In genomic region chr7:141356971-141357370, GRCm38 (mm10) we compare ENCODE assay signal across 21 mouse cellular contexts. TPM values are rescaled to one million over a fixed set of nuclear protein-coding genes. Genes with fewer than 3 reads are reported as not detected.
DNase-seq lines count a peak whose midpoint lies in the region; TF ChIP-seq lines count a peak whose summit lies in the region.
"Had no signal": no experiment of that assay in that cellular context is flagged by ENCODE, and none has a peak within 500 bp of the region (broad histone marks: within the 10 kb centered on the region; RNA-seq: fewer than 3 reads in every experiment).

No protein-coding gene starts in this region.

- TF ChIP-seq RAD21 in MEL (IDR thresholded peaks at IDR 0.05; ENCODE audit: low read depth, low read length), result no peak

- H3K9me3 ChIP-seq in MEL (replicated peaks; ENCODE audit: insufficient read depth, low read length), result no peaks in the 10 kb centered on the region
- no peaks in the 10 kb centered on the region for H3K9me3 ChIP-seq in embryonic facial prominence, embryonic 10.5 days
- H3K9me3 ChIP-seq: embryonic facial prominence, embryonic 15.5 days; heart, embryonic 13.5 days; liver, embryonic 15.5 days; megakaryocyte, embryonic 14.5 days; neural tube, embryonic 13.5 days had no signal

- H3K9ac ChIP-seq in MEL (ENCODE audit: control insufficient read depth, low read depth, low read length, poor library complexity, severe bottlenecking), result 0 out of 2 replicates have a peak overlapping the region, but pooled peaks have one; percentile 3
- H3K9ac ChIP-seq: embryonic facial prominence, embryonic 15.5 days; forebrain, postnatal 0 days; heart, embryonic 13.5 days; hindbrain, embryonic 14.5 days; liver, embryonic 15.5 days; neural tube, embryonic 13.5 days had no signal

- WGBS in cerebellum, adult 2 months, result 30% methylated on average over 14 of the region's 14 CpGs
- WGBS in embryonic facial prominence, embryonic 10.5 days, result 78% methylated on average over 14 of the region's 14 CpGs

- peak; percentile 41 for DNase-seq in cerebellum, adult 11-12 months
- no peak for DNase-seq in cerebellum, adult 2 months
- peak; percentile 50 for DNase-seq in layer of hippocampus, adult 11-12 months (ENCODE audit: low spot score)
- no peak for DNase-seq in layer of hippocampus, adult 9-10 months (ENCODE audit: low spot score)
- peak; percentile 61 for DNase-seq in MEL (ENCODE audit: low read depth, low spot score)
- peak; percentile 20 for DNase-seq in layer of hippocampus, postnatal 25 days (ENCODE audit: extremely low spot score in 1 of 2, low spot score in 1 of 2)
- no peak for DNase-seq in thymus, postnatal 25 days
- DNase-seq in embryonic facial prominence, embryonic 10.5 days (ENCODE audit: low spot score), result no peak
- DNase-seq: adrenal gland, postnatal 25 days; embryo, embryonic 11 days; forebrain, postnatal 0 days; gastrocnemius, adult 2 months; heart, postnatal 36 days; midbrain, embryonic 14.5 days; thymus, postnatal 14 days had no signal

- peaks cover 25% of the 10 kb centered on the region for H3K4me1 ChIP-seq in cerebellum, adult 2 months (ENCODE audit: control insufficient read depth, insufficient read depth, low read length)
- peaks cover 0 to 9% of the 10 kb centered on the region in 2 experiments; a peak in 3 of 4 replicates for H3K4me1 ChIP-seq in MEL (ENCODE audit: control insufficient read depth in 1 of 2, insufficient read depth in 2 of 2, low read length in 2 of 2)
- H3K4me1 ChIP-seq in embryonic facial prominence, embryonic 10.5 days, result peaks cover 19% of the 10 kb centered on the region; the same call in 1 of the 2 replicates
- H3K4me1 ChIP-seq: heart, embryonic 13.5 days had no signal

- H3K79me2 ChIP-seq in MEL (ENCODE audit: control insufficient read depth, insufficient read depth, low read length, poor library complexity), result no peaks in the 10 kb centered on the region

- no peaks in the 10 kb centered on the region for H3K36me3 ChIP-seq in MEL (ENCODE audit: control insufficient read depth in 1 of 2, insufficient read depth in 2 of 2, low read length in 2 of 2)
- no peaks in the 10 kb centered on the region for H3K36me3 ChIP-seq in embryonic facial prominence, embryonic 10.5 days (replicated peaks)
- H3K36me3 ChIP-seq: embryonic facial prominence, embryonic 15.5 days; heart, embryonic 13.5 days; neural tube, embryonic 13.5 days had no signal

- no peak overlapping the region for H3K4me3 ChIP-seq in cerebellum, adult 2 months (replicated peaks; ENCODE audit: insufficient read depth, low read depth, low read length)
- 0 out of 4 replicates have a peak overlapping the region, but pooled peaks have one; percentile 10 to 15 for H3K4me3 ChIP-seq in MEL (ENCODE audit: control insufficient read depth in 1 of 2, insufficient read depth in 1 of 2, low read depth in 2 of 2, low read length in 2 of 2)
- no peak overlapping the region for H3K4me3 ChIP-seq in embryonic facial prominence, embryonic 10.5 days
- H3K4me3 ChIP-seq: embryonic facial prominence, embryonic 15.5 days; gastrocnemius, adult 2 months; heart, embryonic 13.5 days; liver, embryonic 15.5 days; megakaryocyte, embryonic 14.5 days; neural tube, embryonic 13.5 days had no signal

- no peak for TF ChIP-seq CTCF in cerebellum, adult 2 months (IDR thresholded peaks at IDR 0.05; ENCODE audit: borderline replicate concordance, insufficient read depth, low read depth, low read length)
- no peak for TF ChIP-seq CTCF in MEL (IDR thresholded peaks at IDR 0.05 in 2 of 3, conservative IDR thresholded peaks at IDR 0.05 in 1 of 3; ENCODE audit: control insufficient read depth in 1 of 3, insufficient read depth in 1 of 3, low read depth in 2 of 3, low read length in 3 of 3, poor library complexity in 1 of 3, severe bottlenecking in 1 of 3)

- no peak for TF ChIP-seq POLR2A in cerebellum, adult 2 months (IDR thresholded peaks at IDR 0.05; ENCODE audit: borderline replicate concordance, insufficient read depth, low read length)
- TF ChIP-seq POLR2A in MEL (IDR thresholded peaks at IDR 0.05; ENCODE audit: control insufficient read depth in 1 of 2, insufficient read depth in 1 of 2, low read depth in 1 of 2, low read length in 2 of 2, poor library complexity in 1 of 2), result no peak

- no peak overlapping the region for H3K27ac ChIP-seq in cerebellum, adult 2 months (ENCODE audit: insufficient read depth, low read length)
- no peak overlapping the region for H3K27ac ChIP-seq in MEL (ENCODE audit: control insufficient read depth, low read depth, low read length)
- no peak overlapping the region for H3K27ac ChIP-seq in embryonic facial prominence, embryonic 10.5 days (replicated peaks)
- H3K27ac ChIP-seq: embryonic facial prominence, embryonic 15.5 days; gastrocnemius, adult 2 months; heart, embryonic 13.5 days; hindbrain, embryonic 14.5 days; liver, embryonic 15.5 days; neural tube, embryonic 13.5 days had no signal

- TF ChIP-seq EP300 in MEL (IDR thresholded peaks at IDR 0.05; ENCODE audit: low read depth in 1 of 2, low read length in 2 of 2), result no peak

- no peaks in the 10 kb centered on the region for H3K27me3 ChIP-seq in cerebellum, adult 2 months (ENCODE audit: control insufficient read depth, insufficient read depth, low read length)
- H3K27me3 ChIP-seq in MEL (ENCODE audit: control insufficient read depth in 1 of 2, insufficient read depth in 2 of 2, low read length in 2 of 2), result peaks cover 4 to 15% of the 10 kb centered on the region in 2 experiments; a peak in 3 of 4 replicates
- peaks cover 39% of the 10 kb centered on the region for H3K27me3 ChIP-seq in embryonic facial prominence, embryonic 10.5 days (replicated peaks; ENCODE audit: low read depth, poor library complexity, severe bottlenecking)

TF ChIP-seq in MEL, 35 proteins besides CTCF, POLR2A, EP300 and RAD21:
- TF ChIP-seq POLR2AphosphoS2 (IDR thresholded peaks at IDR 0.05; ENCODE audit: low read length) (no peak), CHD1 (IDR thresholded peaks at IDR 0.05; ENCODE audit: low read depth, low read length) (no peak), UBTF (IDR thresholded peaks at IDR 0.05; ENCODE audit: borderline replicate concordance, insufficient read depth, low read depth, low read length) (no peak), MXI1 (IDR thresholded peaks at IDR 0.05; ENCODE audit: low read depth, low read length) (peak; percentile 44; the same call in 1 of the 2 replicates), KAT2A (conservative IDR thresholded peaks at IDR 0.05; ENCODE audit: low read depth, low read length) (no peak), SMC3 (IDR thresholded peaks at IDR 0.05; ENCODE audit: low read depth, low read length) (no peak), BHLHE40 (IDR thresholded peaks at IDR 0.05; ENCODE audit: borderline replicate concordance, low read depth, low read length) (no peak), SIN3A (IDR thresholded peaks at IDR 0.05; ENCODE audit: low read length) (peak; percentile 42; the same call in 1 of the 2 replicates), MYB (IDR thresholded peaks at IDR 0.05; ENCODE audit: low read depth, low read length) (no peak), MEF2A (IDR thresholded peaks at IDR 0.05; ENCODE audit: extremely low read depth, insufficient replicate concordance, low read depth, low read length, poor library complexity, severe bottlenecking) (no peak), MAZ (IDR thresholded peaks at IDR 0.05; ENCODE audit: low read depth, low read length) (no peak), MAX (IDR thresholded peaks at IDR 0.05; ENCODE audit: low read length) (0 out of 2 replicates have a peak, but pooled peaks have one; percentile 41)

RNA-seq across cellular contexts. Expression of gene Eps8l2, which starts 18.3 kb away (rescaled TPM):
- 77.3 and 90.4 TPM in 2 replicates for polyA plus RNA-seq in cerebellum, adult 2 months (2012; rRNA removed)
- total RNA-seq in MEL (2012; rRNA removed), result 0.46 TPM in 1 of 2 replicates, not detected in the other
- under 1 TPM in 1 of 2 experiments, not detected in 1; 0.10 TPM for polyA plus RNA-seq in MEL (2012; ENCODE audit: insufficient read depth in 1 of 2, insufficient read length in 2 of 2, low read depth in 1 of 2, low replicate concordance in 2 of 2, missing spikeins in 1 of 2)
- total RNA-seq in layer of hippocampus, postnatal 25 days (2021), result 1 to 10 TPM; 4.7 to 6.2 TPM
- 12.1 and 13.0 TPM in 2 replicates for polyA plus RNA-seq in embryonic facial prominence, embryonic 10.5 days (2016; fragmentation: Nextera tagmentation; extraction: Ambion mirVana)

RNA-seq across cellular contexts. Expression of gene Tmem80, which starts 29.4 kb away (rescaled TPM):
- 66.7 and 68.3 TPM in 2 replicates for polyA plus RNA-seq in cerebellum, adult 2 months (2012; rRNA removed)
- total RNA-seq in MEL (2012; rRNA removed), result 12.2 and 12.3 TPM in 2 replicates
- 10 to 100 TPM in 1 of 2 experiments, not detected in 1; 27.7 TPM for polyA plus RNA-seq in MEL (2012; ENCODE audit: insufficient read depth in 1 of 2, insufficient read length in 2 of 2, low read depth in 1 of 2, low replicate concordance in 2 of 2, missing spikeins in 1 of 2)
- total RNA-seq in layer of hippocampus, postnatal 25 days (2021), result 10 to 100 TPM; 28.8 to 39.3 TPM
- 44.9 and 49.0 TPM in 2 replicates for polyA plus RNA-seq in embryonic facial prominence, embryonic 10.5 days (2016; fragmentation: Nextera tagmentation; extraction: Ambion mirVana)

RNA-seq across cellular contexts. Expression of gene Deaf1, which starts 29.5 kb away (rescaled TPM):
- 47.5 and 49.3 TPM in 2 replicates for polyA plus RNA-seq in cerebellum, adult 2 months (2012; rRNA removed)
- total RNA-seq in MEL (2012; rRNA removed), result 9.8 and 13.2 TPM in 2 replicates
- 10 to 100 TPM in 1 of 2 experiments, not detected in 1; 91.1 TPM for polyA plus RNA-seq in MEL (2012; ENCODE audit: insufficient read depth in 1 of 2, insufficient read length in 2 of 2, low read depth in 1 of 2, low replicate concordance in 2 of 2, missing spikeins in 1 of 2)
- 10 to 100 TPM; 91.3 to 92.6 TPM for total RNA-seq in layer of hippocampus, postnatal 25 days (2021)
- 57.9 and 65.0 TPM in 2 replicates for polyA plus RNA-seq in embryonic facial prominence, embryonic 10.5 days (2016; fragmentation: Nextera tagmentation; extraction: Ambion mirVana)

RNA-seq across cellular contexts. Expression of gene Taldo1, which starts 35.0 kb away (rescaled TPM):
- 222 and 232 TPM in 2 replicates for polyA plus RNA-seq in cerebellum, adult 2 months (2012; rRNA removed)
- 415 and 498 TPM in 2 replicates for total RNA-seq in MEL (2012; rRNA removed)
- polyA plus RNA-seq in MEL (2012; ENCODE audit: insufficient read depth in 1 of 2, insufficient read length in 2 of 2, low read depth in 1 of 2, low replicate concordance in 2 of 2, missing spikeins in 1 of 2), result 100 to 1,000 TPM in 1 of 2 experiments, not detected in 1; 298 TPM
- total RNA-seq in layer of hippocampus, postnatal 25 days (2021), result 100 to 1,000 TPM; 125 to 154 TPM
- 297 and 299 TPM in 2 replicates for polyA plus RNA-seq in embryonic facial prominence, embryonic 10.5 days (2016; fragmentation: Nextera tagmentation; extraction: Ambion mirVana)

RNA-seq across cellular contexts. Expression of gene Gatd1, which starts 57.0 kb away (rescaled TPM):
- polyA plus RNA-seq in cerebellum, adult 2 months (2012; rRNA removed), result 48.1 and 49.2 TPM in 2 replicates
- 21.0 and 21.6 TPM in 2 replicates for total RNA-seq in MEL (2012; rRNA removed)
- 10 to 100 TPM in 1 of 2 experiments, not detected in 1; 35.9 TPM for polyA plus RNA-seq in MEL (2012; ENCODE audit: insufficient read depth in 1 of 2, insufficient read length in 2 of 2, low read depth in 1 of 2, low replicate concordance in 2 of 2, missing spikeins in 1 of 2)
- total RNA-seq in layer of hippocampus, postnatal 25 days (2021), result 10 to 100 TPM; 42.4 to 49.2 TPM
- 48.5 and 50.8 TPM in 2 replicates for polyA plus RNA-seq in embryonic facial prominence, embryonic 10.5 days (2016; fragmentation: Nextera tagmentation; extraction: Ambion mirVana)

Comparison
In these comparisons a context has a peak if more than half of its experiments do, and no peak if none do; other contexts are left out.
1. DNase-seq: peak in cerebellum, adult 11-12 months (single experiment), layer of hippocampus, adult 11-12 months (single experiment), MEL (single experiment) and layer of hippocampus, postnatal 25 days (2 of 2); none in cerebellum, adult 2 months (0 of 2), layer of hippocampus, adult 9-10 months (single experiment), thymus, postnatal 25 days (single experiment) and embryonic facial prominence, embryonic 10.5 days (single experiment).
2. H3K4me3 ChIP-seq: peak in MEL (2 of 2); none in cerebellum, adult 2 months (single experiment) and embryonic facial prominence, embryonic 10.5 days (single experiment).
3. RNA of gene Eps8l2, which starts 18.3 kb away (polyA plus RNA-seq): 77.3 to 90.4 TPM in cerebellum, adult 2 months and 12.1 to 13.0 TPM in embryonic facial prominence, embryonic 10.5 days; 0.10 TPM in MEL; every median in the first group is over 10 times any median in the second.